Mouse (Mus musculus) heart, adult 2 months (tissue): Measurements from ENCODE around the gene Vps26a. TPM values are rescaled to one million over a fixed set of nuclear protein-coding genes. Genes with fewer than 3 reads are reported as not detected.

Source experiments
- DNase-seq, 2 experiments: peaks; one replicate each; pipeline ENCODE4 v3.0.0; 2021
- H3K27ac ChIP-seq: fragments of 200-600 bp; 2 replicates; pipeline ENCODE4 v1.8.1; 2022
- H3K27me3 ChIP-seq: fragments of 200-500 bp; 2 replicates; pipeline ENCODE4 v1.6.1; 2012; ENCODE audit warnings: mild to moderate bottlenecking, low read length, inconsistent platforms, mixed read lengths; ENCODE audit not compliant: control insufficient read depth, insufficient read depth
- H3K36me3 ChIP-seq: fragments of 200-500 bp; 2 replicates; pipeline ENCODE4 v1.6.1; 2012; ENCODE audit warnings: low read length, inconsistent platforms; ENCODE audit not compliant: control insufficient read depth, insufficient read depth
- H3K4me1 ChIP-seq: fragments of 200-500 bp; 2 replicates; pipeline ENCODE4 v1.6.1; 2011; ENCODE audit warnings: low read length; ENCODE audit not compliant: control insufficient read depth, insufficient read depth
- H3K4me3 ChIP-seq: fragments of 200-600 bp; 2 replicates; pipeline ENCODE4 v1.8.1; 2022
- H3K79me2 ChIP-seq: fragments of 200-500 bp; replicated peaks from 2 replicates; pipeline ENCODE4 v1.6.1; 2012; ENCODE audit warnings: mild to moderate bottlenecking, inconsistent platforms, low read length, moderate library complexity, mixed read lengths; ENCODE audit not compliant: control insufficient read depth, insufficient read depth
- H3K9ac ChIP-seq: fragments of 200-500 bp; 2 replicates; pipeline ENCODE4 v1.6.1; 2012; ENCODE audit warnings: low read depth, mild to moderate bottlenecking, control low read depth, inconsistent platforms, low read length, mixed read lengths
- CTCF ChIP-seq: fragments of 200-600 bp; IDR thresholded peaks from 2 replicates; pipeline ENCODE4 v1.8.1; 2022; ENCODE audit warnings: antibody characterized with exemption, mild to moderate bottlenecking, moderate library complexity
- EP300 ChIP-seq: fragments of 200-500 bp; IDR thresholded peaks from 2 replicates; pipeline ENCODE4 v1.6.1; 2011; ENCODE audit warnings: low read depth, low read length, control low read depth; ENCODE audit not compliant: insufficient read depth
- POLR2A ChIP-seq: fragments of 200-500 bp; IDR thresholded peaks from 2 replicates; pipeline ENCODE4 v1.6.1; 2011; ENCODE audit warnings: mild to moderate bottlenecking, low read depth, low read length, control low read depth; ENCODE audit not compliant: insufficient read depth
- WGBS: fragments of 180-500 bp; shearing (Covaris S2); methylation state at CpG from one replicate; pipeline ENCODE4 v1.1.7; 2018; 5-methylcytosine and 5-hydroxymethylcytosine counted together
- intact Hi-C: fragments of 180-260 bp; cut with DNase I; formaldehyde crosslinking; loops from one replicate; pipeline ENCODE4 v1.15.1; 2025
- polyA plus RNA-seq: library from polyadenylated mRNA; depleted of rRNA; stranded (reverse); fragments of >200 nt; gene quantifications from 2 replicates; pipeline ENCODE4 v1.2.3, GENCODE M21; 2012
- total RNA-seq, 2 experiments: library from RNA; stranded (reverse); gene quantifications; 2 replicates each; pipeline ENCODE4 v1.2.3; 2021

Vps26a gene
- total and polyA plus RNA-seq, 3 experiments: 21.2 to 46.8 (median 45.6) TPM

GRCm38 (mm10) chr10:62421127-62421526, 65.5 kb downstream of the Vps26a start:
- H3K4me3 ChIP-seq: no peak overlapping the region
- intact Hi-C loops: no loop called here
- H3K79me2 ChIP-seq: no peaks in the 10 kb centered on the region
- no peak overlapping the region for H3K27ac ChIP-seq
- 68% methylated on average over 3 of the region's 3 CpGs for WGBS
- no peaks in the 10 kb centered on the region for H3K4me1 ChIP-seq
- H3K36me3 ChIP-seq: no peaks in the 10 kb centered on the region
- TF ChIP-seq EP300 (no peak), CTCF (no peak), POLR2A (no peak)
- no peak for DNase-seq
- H3K9ac ChIP-seq: no peak overlapping the region
- no peaks in the 10 kb centered on the region for H3K27me3 ChIP-seq

GRCm38 (mm10) chr10:62420399-62420798, 66.2 kb downstream of the Vps26a start:
- Histone ChIP-seq H3K36me3 (no peaks in the 10 kb centered on the region), H3K27ac (no peak overlapping the region), H3K4me1 (no peaks in the 10 kb centered on the region), H3K9ac (no peak overlapping the region), H3K27me3 (no peaks in the 10 kb centered on the region), H3K4me3 (no peak overlapping the region), H3K79me2 (no peaks in the 10 kb centered on the region)
- no peak for TF ChIP-seq POLR2A
- no peak for TF ChIP-seq CTCF
- no peak for TF ChIP-seq EP300
- intact Hi-C loops: no loop called here
- DNase-seq: no peak
- WGBS: 45% methylated on average over 6 of the region's 6 CpGs

GRCm38 (mm10) chr10:62419422-62419821, 67.2 kb downstream of the Vps26a start:
- WGBS: 71% methylated on average over 5 of the region's 5 CpGs
- no peak for TF ChIP-seq EP300
- no peak for TF ChIP-seq POLR2A
- TF ChIP-seq CTCF: no peak
- no peak overlapping the region for H3K9ac ChIP-seq
- DNase-seq: no peak
- intact Hi-C loops: loop anchor here (10.0 kb wide), 1 partner anchor 235 kb away; no protein-coding TSS in a partner anchor
- no peaks in the 10 kb centered on the region for H3K36me3 ChIP-seq
- no peak overlapping the region for H3K27ac ChIP-seq
- no peaks in the 10 kb centered on the region for H3K79me2 ChIP-seq
- no peaks in the 10 kb centered on the region for H3K4me1 ChIP-seq
- H3K27me3 ChIP-seq: no peaks in the 10 kb centered on the region
- no peak overlapping the region for H3K4me3 ChIP-seq

- TF ChIP-seq CTCF (no peak), POLR2A (no peak), EP300 (no peak)
- DNase-seq: no peak
- no peaks in the 10 kb centered on the region for H3K79me2 ChIP-seq
- no peaks in the 10 kb centered on the region for H3K27me3 ChIP-seq
- H3K4me3 ChIP-seq: no peak overlapping the region
- intact Hi-C loops: loop anchor here (10.0 kb wide), 1 partner anchor 234 kb away; no protein-coding TSS in a partner anchor
- 89% methylated on average over 7 of the region's 7 CpGs for WGBS
- H3K27ac ChIP-seq: no peak overlapping the region
- no peaks in the 10 kb centered on the region for H3K4me1 ChIP-seq
- no peak overlapping the region for H3K9ac ChIP-seq
- H3K36me3 ChIP-seq: no peaks in the 10 kb centered on the region
Observed at GRCm38 (mm10) chr10:62418831-62419356, 67.7 kb downstream of the Vps26a start.

- intact Hi-C loops: loop anchor here (10.0 kb wide), 1 partner anchor 229 kb away; no protein-coding TSS in a partner anchor
- Histone ChIP-seq H3K27me3 (no peaks in the 10 kb centered on the region; the same call in 1 of the 2 replicates), H3K36me3 (no peaks in the 10 kb centered on the region), H3K4me1 (no peaks in the 10 kb centered on the region), H3K27ac (no peak overlapping the region), H3K9ac (no peak overlapping the region), H3K79me2 (no peaks in the 10 kb centered on the region), H3K4me3 (no peak overlapping the region)
- no peak for DNase-seq
- TF ChIP-seq EP300: no peak
- 10% methylated on average over 4 of the region's 4 CpGs for WGBS
Observed at GRCm38 (mm10) chr10:62413606-62413982, 73.0 kb downstream of the Vps26a start.

- WGBS: 23% methylated on average over 8 of the region's 8 CpGs
- Histone ChIP-seq H3K27me3 (no peaks in the 10 kb centered on the region; the same call in 1 of the 2 replicates), H3K4me3 (no peak overlapping the region), H3K79me2 (no peaks in the 10 kb centered on the region), H3K4me1 (no peaks in the 10 kb centered on the region), H3K9ac (no peak overlapping the region), H3K36me3 (no peaks in the 10 kb centered on the region), H3K27ac (no peak overlapping the region)
- no peak for DNase-seq
- intact Hi-C loops: loop anchor here (10.0 kb wide), 1 partner anchor 228 kb away; no protein-coding TSS in a partner anchor
- TF ChIP-seq EP300 (no peak), CTCF (no peak)
Observed at GRCm38 (mm10) chr10:62412906-62413605, 73.5 kb downstream of the Vps26a start.
